Mouse (Mus musculus): ENCODE data around the gene Tlr11.

The Tlr11 gene

DNA sequence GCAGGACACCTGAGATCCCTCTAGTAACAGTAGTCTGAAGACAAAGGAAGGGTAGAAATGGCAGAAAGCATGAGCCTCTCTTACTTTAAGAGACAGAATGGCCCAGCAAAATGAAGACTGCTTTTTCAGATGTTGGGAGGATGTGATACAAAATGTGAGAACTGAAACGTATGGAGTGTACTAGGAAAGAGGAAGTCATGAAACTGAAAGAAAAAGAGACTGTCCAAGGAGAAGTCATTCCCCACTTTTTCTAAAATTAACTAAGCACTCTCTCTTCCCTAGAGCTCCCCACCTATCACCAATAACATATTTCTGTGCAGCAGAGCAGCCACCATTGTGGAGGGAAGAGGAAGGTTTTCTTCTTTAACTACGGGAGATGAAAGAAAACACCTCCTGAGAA is at the start of gene Tlr11:
Gene Tlr11 (plus strand): TSS at position 322 of the 400 bp plus-strand sequence.
- DNase-seq (ENCODE audit: extremely low spot score, low read depth, low spot score) = no peak

DNA sequence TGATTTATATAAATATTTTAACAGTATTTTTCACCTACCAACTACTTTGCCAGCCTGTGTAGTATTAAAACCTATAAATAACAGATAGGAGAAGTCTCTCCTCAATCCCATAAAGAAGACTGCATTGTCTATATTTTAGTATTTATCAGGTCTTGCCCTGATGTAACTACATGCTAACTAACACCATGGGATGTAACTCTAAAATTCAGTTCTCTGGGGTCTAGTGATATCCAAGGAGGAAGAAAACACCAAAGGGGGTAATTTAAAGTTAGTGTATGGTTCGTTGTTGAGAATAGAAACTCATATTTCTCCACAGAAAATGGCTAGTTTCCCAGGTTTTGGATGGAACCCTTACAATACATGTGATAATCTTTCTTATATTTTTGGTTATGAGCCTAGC is 31.1 kb upstream of the Tlr11 start, which contains the start of gene Olfr734:
Gene Olfr734 (minus strand): TSS at position 101 of the 400 bp plus-strand sequence.
- DNase-seq (ENCODE audit: extremely low spot score, low read depth, low spot score) = no peak

DNA sequence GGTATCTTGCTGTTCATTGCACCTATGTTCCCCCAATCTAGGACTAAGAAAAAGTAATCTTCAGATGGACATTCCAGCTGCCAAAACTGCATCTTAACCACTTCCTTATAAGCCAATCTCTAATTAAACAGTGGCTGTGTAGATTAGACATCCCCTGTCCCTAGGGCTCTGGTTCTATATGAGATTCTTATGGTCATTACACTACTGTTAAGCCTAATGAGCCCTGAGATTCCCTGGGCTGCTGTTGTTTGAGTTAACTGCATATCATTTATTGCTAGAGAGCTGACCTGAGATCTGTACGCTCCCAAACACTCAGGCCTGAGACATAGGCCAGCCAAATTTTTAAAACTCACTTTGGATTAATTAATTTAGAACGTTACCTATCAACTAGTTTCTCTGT is 8.9 kb upstream of the Tlr11 start, which contains the start of gene Olfr735:
Gene Olfr735 (minus strand): TSS at position 77 of the 400 bp plus-strand sequence.
- DNase-seq (ENCODE audit: extremely low spot score, low read depth, low spot score) = no peak

DNA sequence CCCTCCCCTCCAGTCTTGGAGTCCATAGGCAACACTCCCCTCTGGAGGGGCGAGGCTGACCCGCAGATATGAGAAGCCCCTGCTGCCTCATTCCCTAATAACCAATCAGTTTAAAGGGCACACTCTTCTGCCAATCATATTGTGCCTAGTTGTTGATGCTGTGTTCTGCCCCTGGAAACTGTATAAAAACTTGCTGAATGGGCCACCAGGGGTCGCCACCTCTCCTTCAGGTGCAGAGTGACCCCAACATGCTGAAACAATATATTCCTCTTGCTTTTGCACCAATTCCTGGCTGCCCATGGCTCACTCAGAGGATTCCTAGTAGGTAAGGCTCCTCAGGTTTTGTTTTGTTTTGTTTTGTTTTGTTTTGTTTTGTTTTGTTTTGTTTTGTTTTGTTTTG is 5.3 kb upstream of the Tlr11 start:
- DNase-seq (ENCODE audit: extremely low spot score, low read depth, low spot score) = no peak

DNA sequence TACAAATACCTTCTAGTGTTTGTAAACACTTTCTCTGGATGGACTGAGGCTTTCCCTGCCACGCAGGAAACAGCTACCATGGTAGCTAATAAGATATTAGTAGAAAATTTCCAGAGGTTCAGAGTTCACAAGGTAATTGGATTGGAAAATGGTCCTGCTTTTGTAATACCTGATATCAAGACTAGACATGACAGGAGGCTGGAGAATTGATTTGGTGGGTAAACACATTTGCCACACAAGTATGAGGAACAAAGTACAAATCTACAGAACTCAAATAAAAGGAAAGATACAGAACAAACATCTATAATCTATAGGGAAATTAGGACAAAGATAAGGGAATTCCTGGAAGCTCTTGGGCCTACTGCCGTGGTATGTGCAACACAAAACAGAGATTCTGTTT is 989 bp upstream of the Tlr11 start:
- DNase-seq (ENCODE audit: extremely low spot score, low read depth, low spot score) = no peak

DNA sequence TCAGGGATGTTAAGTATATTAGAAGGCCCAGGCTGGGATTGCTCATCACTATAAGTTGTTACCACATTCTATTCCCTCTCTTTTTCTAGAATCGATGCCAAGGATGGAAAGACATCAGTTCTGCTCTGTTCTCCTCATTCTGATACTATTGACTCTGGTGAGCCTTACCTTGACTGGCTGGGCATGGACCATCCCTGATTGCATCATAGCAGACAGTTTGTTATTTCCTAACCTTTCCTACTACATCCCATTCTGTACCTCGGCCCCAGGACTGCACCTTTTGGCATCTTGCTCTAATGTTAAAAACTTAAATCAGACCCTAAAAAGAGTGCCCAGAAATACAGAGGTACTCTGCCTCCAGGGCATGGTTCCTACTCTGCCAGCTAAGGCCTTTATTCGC is 2.8 kb downstream of the Tlr11 start:
- no peak for DNase-seq (ENCODE audit: extremely low spot score, low read depth, low spot score)

DNA sequence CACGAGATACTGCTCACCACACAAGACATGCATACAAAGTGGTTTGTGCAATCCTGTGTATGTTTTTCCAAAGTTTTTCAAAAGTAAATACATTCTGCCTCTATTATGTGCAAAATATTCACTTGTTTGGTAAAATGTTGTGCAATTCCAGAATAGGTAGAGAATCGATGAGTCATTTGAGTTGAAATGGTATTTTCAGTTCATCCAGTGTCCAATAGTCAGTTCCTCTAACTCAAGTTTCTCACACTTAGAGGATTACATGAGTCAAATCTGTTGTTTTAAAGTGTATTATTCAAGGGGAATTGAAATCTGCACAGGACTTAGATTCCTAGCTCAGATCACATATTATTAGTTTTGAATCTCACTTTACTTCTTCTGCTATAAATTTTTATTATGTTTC is 5.8 kb downstream of the Tlr11 start:
- DNase-seq (ENCODE audit: extremely low spot score, low read depth, low spot score) = no peak

DNA sequence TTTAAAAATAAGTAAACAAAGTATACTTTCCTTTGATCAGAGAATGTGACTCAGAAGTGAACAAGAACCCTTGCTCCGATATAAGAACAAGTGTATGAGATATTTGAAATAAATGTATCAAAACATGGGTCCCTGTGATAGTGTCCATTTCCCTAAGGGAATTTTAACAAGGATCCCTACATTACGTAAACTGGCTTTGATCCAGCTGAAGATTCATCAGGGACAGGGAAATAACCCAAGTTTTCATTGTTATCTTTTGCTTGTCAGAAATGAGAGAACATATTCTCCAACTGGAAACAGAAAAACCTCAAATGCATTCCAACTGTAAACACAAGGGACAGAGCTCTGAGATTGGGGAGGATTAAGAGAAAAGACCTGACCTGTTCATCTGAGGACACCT is 23.1 kb downstream of the Tlr11 start, which contains the start of gene Olfr736:
Gene Olfr736 (plus strand): TSS at position 301 of the 400 bp plus-strand sequence.
- no peak for DNase-seq (ENCODE audit: extremely low spot score, low read depth, low spot score)

DNA sequence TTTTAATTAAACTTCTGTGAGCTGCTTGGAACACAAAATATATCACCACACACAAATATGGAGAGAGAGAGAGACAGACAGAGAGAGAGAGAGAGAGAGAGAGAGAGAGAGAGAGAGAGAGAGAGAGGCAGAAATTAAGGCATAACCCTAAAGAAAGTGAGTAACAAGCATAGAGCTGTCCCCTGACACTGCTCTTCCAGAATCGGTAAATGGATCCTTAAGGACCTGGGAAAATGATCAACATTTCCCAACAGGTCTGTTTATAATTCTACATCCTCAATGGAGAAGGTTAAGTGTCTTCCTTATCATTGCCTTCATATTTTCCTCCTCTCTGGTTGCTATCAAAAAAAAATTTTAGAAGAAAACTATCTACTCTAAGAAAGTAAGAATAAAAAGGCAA is 49.6 kb downstream of the Tlr11 start, which contains the start of gene Olfr738:
Gene Olfr738 (plus strand): TSS at position 301 of the 400 bp plus-strand sequence.
- DNase-seq (ENCODE audit: extremely low spot score, low read depth, low spot score) = no peak
